Mouse (Mus musculus): ENCODE results near the gene Atp6v0e.

- TF ChIP-seq CTCF (IDR thresholded peaks at IDR 0.05; ENCODE audit: extremely low read depth, insufficient read depth, low read length) (no peak), POLR2A (IDR thresholded peaks at IDR 0.05; ENCODE audit: extremely low read depth, insufficient read depth, low read length) (no peak)
These were observed 61.8 kb downstream of the Atp6v0e start for GRCm38 (mm10) chr17:26724790-26725189.
